Mouse (Mus musculus): ENCODE results near the gene Igf1r. TPM values are rescaled to one million over a fixed set of nuclear protein-coding genes. Genes with fewer than 3 reads are reported as not detected.
A peak's percentile ranks its signal among the peaks of the same experiment; 100 is the strongest.

Gene Igf1r
- polyA plus RNA-seq, 1 experiment from 2014 or later: 16.1 TPM

GRCm38 (mm10) chr7:68071050-68071449 lies 118.4 kb downstream of the Igf1r start:
- Histone ChIP-seq H3K4me3 (replicated peaks) (no peak overlapping the region), H3K4me1 (peaks cover 29% of the 10 kb centered on the region; the same call in 1 of the 2 replicates), H3K27me3 (replicated peaks) (no peaks in the 10 kb centered on the region), H3K27ac (no peak overlapping the region), H3K9ac (no peak overlapping the region), H3K4me2 (no peak overlapping the region), H3K9me3 (no peaks in the 10 kb centered on the region), H3K36me3 (no peaks in the 10 kb centered on the region)
- WGBS: 77% methylated on average over 3 of the region's 3 CpGs
- no peak for ATAC-seq (ENCODE audit: insufficient read depth, low FRiP score, low read depth)

DNA sequence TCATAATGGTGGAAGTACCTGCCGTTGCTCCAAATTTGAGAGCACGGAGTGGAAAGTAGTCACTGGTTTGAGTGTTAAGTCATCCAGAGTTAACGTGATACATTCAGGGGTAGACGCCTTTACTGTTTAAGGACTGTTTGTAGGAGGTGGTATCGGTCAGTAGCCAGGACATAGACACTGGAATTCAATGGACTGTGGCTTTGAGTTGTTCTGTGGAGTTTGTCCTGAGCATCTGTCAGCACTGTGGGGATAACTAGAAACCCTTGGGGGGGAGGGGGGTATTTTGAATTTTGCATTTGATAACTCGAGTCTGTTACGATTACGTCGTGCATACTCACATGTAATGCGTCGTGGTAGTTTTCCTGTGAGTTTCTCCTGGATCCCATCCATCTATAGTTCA lies 119.1 kb downstream of the Igf1r start:
- Histone ChIP-seq H3K4me2 (no peak overlapping the region), H3K27ac (no peak overlapping the region), H3K9me3 (no peaks in the 10 kb centered on the region), H3K4me1 (peaks cover 29% of the 10 kb centered on the region; the same call in 1 of the 2 replicates), H3K27me3 (replicated peaks) (no peaks in the 10 kb centered on the region), H3K36me3 (no peaks in the 10 kb centered on the region), H3K4me3 (replicated peaks) (no peak overlapping the region), H3K9ac (no peak overlapping the region)
- whole genome bisulfite sequencing: 91% methylated on average over 11 of the region's 11 CpGs
- ATAC-seq (ENCODE audit: insufficient read depth, low FRiP score, low read depth): no peak

DNA sequence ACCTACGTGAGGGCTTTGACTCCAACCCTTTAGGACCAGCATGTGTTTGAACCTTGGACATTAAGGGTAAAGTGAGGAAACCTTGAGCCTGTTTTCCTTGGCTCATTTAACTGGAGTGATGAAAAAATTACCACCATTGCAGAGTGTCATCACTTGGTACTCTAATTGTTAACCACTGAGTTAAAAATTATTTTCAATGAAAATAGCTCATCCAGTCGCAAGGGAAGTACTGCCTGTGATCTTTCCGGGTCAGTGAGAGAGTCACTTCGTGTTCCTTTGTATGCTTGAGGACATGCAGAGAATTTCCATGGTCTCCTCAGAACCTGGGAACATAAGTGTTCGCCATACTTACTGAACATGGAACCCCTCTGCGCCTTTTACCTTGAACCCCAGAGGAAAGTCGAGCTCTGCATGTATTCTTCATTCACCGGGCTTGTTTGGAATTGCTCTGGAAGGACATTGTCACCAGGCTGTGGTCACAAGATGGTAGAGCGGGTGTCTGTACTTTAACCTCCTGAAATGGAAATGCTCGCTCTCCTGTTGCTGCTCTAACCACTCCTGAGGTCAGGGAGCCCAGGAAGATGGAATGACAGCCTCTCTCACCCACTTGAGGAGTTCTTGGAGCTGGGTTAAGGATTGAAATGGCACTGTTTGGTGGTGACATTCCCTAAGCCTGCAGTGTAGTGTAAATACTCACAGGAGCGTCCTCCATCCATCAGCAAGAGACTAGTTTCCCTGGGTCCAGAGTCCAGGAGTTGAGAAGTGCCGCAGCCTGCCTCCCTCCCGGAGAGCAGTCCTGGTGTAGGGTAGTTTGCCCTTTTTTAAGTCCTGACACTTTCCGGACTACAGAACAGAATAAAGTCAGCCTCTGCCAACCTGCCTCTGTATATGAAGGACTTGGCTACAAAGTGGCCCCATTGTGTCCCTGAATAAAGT lies 120.2 kb downstream of the Igf1r start:
- Histone ChIP-seq H3K27ac (peak overlapping the region; percentile 32; the same call in 1 of the 2 replicates), H3K9ac (no peak overlapping the region), H3K4me1 (peaks cover 29% of the 10 kb centered on the region; the same call in 1 of the 2 replicates), H3K36me3 (no peaks in the 10 kb centered on the region), H3K4me2 (no peak overlapping the region), H3K9me3 (no peaks in the 10 kb centered on the region), H3K4me3 (replicated peaks) (no peak overlapping the region), H3K27me3 (replicated peaks) (no peaks in the 10 kb centered on the region)
- 82% methylated on average over 14 of the region's 14 CpGs for WGBS
- ATAC-seq (ENCODE audit: insufficient read depth, low FRiP score, low read depth): 0 out of 2 replicates have a peak, but pooled peaks have one; percentile 48

DNA sequence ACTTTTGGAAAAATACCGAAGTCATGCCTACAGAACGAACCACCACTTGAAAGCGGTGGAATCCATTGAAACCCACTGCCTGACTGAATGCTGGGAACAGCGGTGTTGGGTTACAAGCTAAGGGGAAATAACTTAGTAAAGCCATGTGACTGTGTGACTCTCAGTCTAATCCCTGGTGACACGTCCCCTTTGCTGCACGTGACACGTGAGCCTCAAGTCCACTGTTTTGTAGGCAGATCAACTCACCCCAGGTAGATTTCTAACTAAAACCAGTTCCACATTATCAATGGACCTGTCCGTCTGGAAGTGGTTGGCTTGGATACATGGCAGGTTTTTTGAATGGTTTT lies 120.8 kb downstream of the Igf1r start:
- Histone ChIP-seq H3K9ac (no peak overlapping the region), H3K27ac (peak overlapping the region; percentile 32; the same call in 1 of the 2 replicates), H3K36me3 (no peaks in the 10 kb centered on the region), H3K4me2 (no peak overlapping the region), H3K4me3 (replicated peaks) (no peak overlapping the region), H3K27me3 (replicated peaks) (no peaks in the 10 kb centered on the region), H3K9me3 (no peaks in the 10 kb centered on the region), H3K4me1 (peaks cover 29% of the 10 kb centered on the region; the same call in 1 of the 2 replicates)
- WGBS: 43% methylated on average over 8 of the region's 8 CpGs
- ATAC-seq (ENCODE audit: insufficient read depth, low FRiP score, low read depth): peak; percentile 62; the same call in 1 of the 2 replicates

DNA sequence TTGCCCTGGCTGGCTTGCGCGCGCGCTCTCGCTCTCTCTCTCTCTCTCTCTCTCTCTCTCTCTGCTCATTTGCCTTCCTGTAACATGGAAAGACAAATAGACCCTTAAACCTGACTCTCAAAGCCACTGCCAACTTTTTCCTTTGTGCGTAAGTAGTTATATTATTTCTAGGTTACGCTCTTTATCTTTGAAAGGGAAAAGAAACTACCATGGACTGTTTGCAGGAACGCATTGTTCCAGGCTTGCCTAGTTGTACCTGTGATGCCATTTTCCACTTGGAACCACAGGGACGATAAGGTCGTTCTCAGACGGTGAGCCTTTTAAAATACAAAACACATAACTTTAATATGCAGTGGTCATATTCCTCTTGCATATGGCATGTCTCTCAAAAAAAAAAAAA lies 122.1 kb downstream of the Igf1r start:
- peaks cover 35% of the 10 kb centered on the region for H3K4me1 ChIP-seq
- WGBS: 68% methylated on average over 11 of the region's 11 CpGs

DNA sequence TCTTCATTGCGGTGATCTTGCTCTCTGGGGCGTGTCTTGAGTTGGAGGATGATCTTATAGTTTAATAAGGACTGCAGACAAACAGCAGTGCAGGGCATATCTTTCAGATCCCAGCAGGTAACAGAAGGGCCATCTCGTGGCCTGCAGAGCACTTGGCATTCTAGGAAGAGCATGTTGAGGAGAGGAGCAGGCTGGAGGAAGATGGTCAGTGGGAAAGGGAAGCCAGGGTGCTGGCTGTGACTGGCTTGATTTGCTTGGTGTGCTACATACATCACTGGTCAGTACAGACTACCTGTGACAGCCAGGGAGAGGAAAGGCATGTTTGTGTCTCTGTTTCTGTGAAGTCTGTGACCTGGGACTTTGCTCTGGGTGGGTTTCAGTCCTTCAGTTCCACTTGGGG lies 122.8 kb downstream of the Igf1r start:
- no peak overlapping the region for H3K4me2 ChIP-seq
- no peak overlapping the region for H3K9ac ChIP-seq
- no peaks in the 10 kb centered on the region for H3K36me3 ChIP-seq
- H3K4me1 ChIP-seq: peaks cover 39% of the 10 kb centered on the region
- WGBS: 73% methylated on average over 3 of the region's 3 CpGs
- no peaks in the 10 kb centered on the region for H3K27me3 ChIP-seq (replicated peaks)
- H3K27ac ChIP-seq: no peak overlapping the region
- ATAC-seq (ENCODE audit: insufficient read depth, low FRiP score, low read depth): no peak
- no peak overlapping the region for H3K4me3 ChIP-seq (replicated peaks)
- H3K9me3 ChIP-seq: no peaks in the 10 kb centered on the region

More for the DNA sequence above, 122.1 kb downstream of the Igf1r start:
- Histone ChIP-seq H3K4me3 (replicated peaks) (no peak overlapping the region), H3K27ac (no peak overlapping the region), H3K27me3 (replicated peaks) (no peaks in the 10 kb centered on the region), H3K9ac (no peak overlapping the region), H3K36me3 (no peaks in the 10 kb centered on the region), H3K9me3 (no peaks in the 10 kb centered on the region), H3K4me2 (no peak overlapping the region)
- no peak for ATAC-seq (ENCODE audit: insufficient read depth, low FRiP score, low read depth)

DNA sequence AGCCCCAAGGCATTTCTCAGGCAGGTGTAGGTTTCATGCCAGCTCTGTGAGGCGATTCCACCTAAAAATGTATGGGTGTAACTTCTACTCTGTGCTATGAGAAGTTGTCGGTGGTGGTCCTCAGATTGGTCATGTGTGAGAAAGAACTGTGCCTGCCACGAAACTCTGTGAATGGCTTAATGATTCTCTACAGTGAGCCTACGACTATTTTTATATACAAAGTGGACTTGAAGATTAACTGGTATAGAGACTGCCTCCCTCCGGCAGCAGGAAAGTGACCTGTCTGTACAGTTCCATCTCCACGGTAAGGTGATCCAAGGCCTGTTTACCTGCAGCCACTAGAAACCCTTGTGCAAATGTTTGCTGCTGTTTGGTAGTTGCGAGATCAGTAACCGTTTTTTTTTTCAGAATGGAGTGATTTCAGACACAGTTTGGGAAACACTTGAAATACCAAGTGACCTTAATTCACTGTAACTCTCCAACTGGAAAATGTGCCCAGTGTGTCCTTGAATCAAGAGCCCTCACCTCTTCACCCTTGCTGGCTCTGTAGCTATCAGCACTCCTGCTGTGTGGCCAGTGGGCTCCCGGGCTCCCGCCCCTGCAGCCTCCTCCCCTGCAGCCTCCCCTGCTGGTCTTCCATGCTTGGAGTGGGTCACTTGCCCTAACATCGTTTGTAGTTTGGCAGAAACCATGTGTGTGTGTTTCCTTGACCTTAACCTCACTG lies 127.7 kb downstream of the Igf1r start:
- Histone ChIP-seq H3K4me3 (replicated peaks) (no peak overlapping the region), H3K9ac (no peak overlapping the region), H3K27ac (no peak overlapping the region), H3K4me2 (no peak overlapping the region), H3K4me1 (peaks cover 18% of the 10 kb centered on the region), H3K36me3 (no peaks in the 10 kb centered on the region), H3K9me3 (no peaks in the 10 kb centered on the region), H3K27me3 (replicated peaks) (no peaks in the 10 kb centered on the region)
- ATAC-seq (ENCODE audit: insufficient read depth, low FRiP score, low read depth): no peak
- 43% methylated on average over 11 of the region's 11 CpGs for WGBS

DNA sequence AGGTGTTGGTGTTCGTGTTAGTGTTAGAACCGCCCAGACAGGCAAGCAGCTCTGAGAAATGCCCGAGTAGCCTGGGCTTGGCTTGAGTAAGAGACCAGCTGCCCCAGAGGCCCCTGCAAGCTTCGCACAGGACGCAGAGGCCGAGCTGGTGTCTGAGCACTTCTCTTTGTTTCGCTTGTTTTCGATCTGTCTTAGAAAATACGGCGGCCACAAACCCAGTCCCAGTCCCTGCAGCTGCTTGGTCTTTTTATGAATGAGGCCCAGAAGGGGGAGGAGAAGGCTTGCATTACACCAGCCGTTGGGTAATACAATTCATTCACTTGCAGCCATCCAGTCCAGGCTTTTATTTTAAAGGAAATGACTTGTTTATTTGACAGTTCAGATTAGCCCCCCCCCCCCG lies 132.7 kb downstream of the Igf1r start:
- 3% methylated on average over 12 of the region's 12 CpGs for WGBS
- Histone ChIP-seq H3K36me3 (no peaks in the 10 kb centered on the region), H3K27me3 (replicated peaks) (no peaks in the 10 kb centered on the region), H3K9me3 (no peaks in the 10 kb centered on the region), H3K4me1 (peaks cover 10% of the 10 kb centered on the region), H3K9ac (no peak overlapping the region), H3K4me2 (peak overlapping the region; percentile 37), H3K27ac (peak overlapping the region; percentile 80), H3K4me3 (replicated peaks) (no peak overlapping the region)
- peak; percentile 78; the same call in 1 of the 2 replicates for ATAC-seq (ENCODE audit: insufficient read depth, low FRiP score, low read depth)

DNA sequence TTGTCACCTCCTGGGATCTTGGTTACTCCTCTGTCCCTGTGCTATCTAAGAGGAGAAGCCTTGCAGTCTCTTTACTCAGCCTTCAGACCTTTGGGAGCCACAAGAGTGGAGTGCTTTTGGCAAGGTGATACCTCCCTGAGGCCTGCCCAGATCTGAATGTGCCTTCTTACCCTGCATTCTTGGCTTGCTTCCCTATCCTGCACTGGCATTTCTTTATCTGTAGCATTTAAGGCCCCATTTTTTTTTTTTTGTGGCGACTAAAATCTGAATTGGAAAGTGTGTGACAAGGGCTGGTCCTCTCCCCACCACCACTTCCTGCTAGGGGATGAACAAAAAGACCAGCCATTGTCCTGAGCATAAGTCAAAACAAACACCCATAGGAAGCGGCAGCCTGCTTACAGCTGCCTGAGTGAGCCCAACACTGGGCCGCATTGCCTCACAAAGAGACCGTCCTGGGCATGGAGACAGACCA lies 133.3 kb downstream of the Igf1r start:
- Histone ChIP-seq H3K4me2 (no peak overlapping the region), H3K27me3 (replicated peaks) (no peaks in the 10 kb centered on the region), H3K4me3 (replicated peaks) (no peak overlapping the region), H3K4me1 (peaks cover 6% of the 10 kb centered on the region), H3K27ac (peak overlapping the region; percentile 80), H3K9me3 (no peaks in the 10 kb centered on the region), H3K36me3 (no peaks in the 10 kb centered on the region), H3K9ac (no peak overlapping the region)
- WGBS: 51% methylated on average over 4 of the region's 4 CpGs
- ATAC-seq (ENCODE audit: insufficient read depth, low FRiP score, low read depth): peak; percentile 23; the same call in 1 of the 2 replicates

GRCm38 (mm10) chr7:68087496-68087895 lies 134.9 kb downstream of the Igf1r start:
- H3K27ac ChIP-seq: no peak overlapping the region
- H3K9me3 ChIP-seq: no peaks in the 10 kb centered on the region
- H3K36me3 ChIP-seq: no peaks in the 10 kb centered on the region
- H3K4me3 ChIP-seq (replicated peaks): no peak overlapping the region
- no peak overlapping the region for H3K4me2 ChIP-seq
- H3K4me1 ChIP-seq: peaks cover 8% of the 10 kb centered on the region
- no peaks in the 10 kb centered on the region for H3K27me3 ChIP-seq (replicated peaks)
- WGBS: 60% methylated on average over 4 of the region's 4 CpGs
- no peak for ATAC-seq (ENCODE audit: insufficient read depth, low FRiP score, low read depth)
- no peak overlapping the region for H3K9ac ChIP-seq

GRCm38 (mm10) chr7:68088825-68089224 lies 136.2 kb downstream of the Igf1r start:
- Histone ChIP-seq H3K27ac (no peak overlapping the region), H3K4me1 (peaks cover 9% of the 10 kb centered on the region), H3K4me2 (no peak overlapping the region), H3K9me3 (no peaks in the 10 kb centered on the region), H3K9ac (no peak overlapping the region), H3K36me3 (no peaks in the 10 kb centered on the region), H3K4me3 (replicated peaks) (no peak overlapping the region), H3K27me3 (replicated peaks) (no peaks in the 10 kb centered on the region)
- WGBS: 80% methylated on average over 6 of the region's 6 CpGs
- no peak for ATAC-seq (ENCODE audit: insufficient read depth, low FRiP score, low read depth)

GRCm38 (mm10) chr7:68089725-68090124 lies 137.1 kb downstream of the Igf1r start:
- H3K27ac ChIP-seq: no peak overlapping the region
- no peak for ATAC-seq (ENCODE audit: insufficient read depth, low FRiP score, low read depth)
- peaks cover 9% of the 10 kb centered on the region for H3K4me1 ChIP-seq
- H3K4me3 ChIP-seq (replicated peaks): no peak overlapping the region
- H3K9me3 ChIP-seq: no peaks in the 10 kb centered on the region
- no peak overlapping the region for H3K4me2 ChIP-seq
- no peak overlapping the region for H3K9ac ChIP-seq
- WGBS: 81% methylated on average over 10 of the region's 10 CpGs
- H3K27me3 ChIP-seq (replicated peaks): no peaks in the 10 kb centered on the region
- H3K36me3 ChIP-seq: no peaks in the 10 kb centered on the region

All from stomach, embryonic 15.5 days (tissue).